Mouse (Mus musculus) midbrain, embryonic 13.5 days (tissue): ENCODE results near the gene Kif26a. TPM values are rescaled to one million over a fixed set of nuclear protein-coding genes. Genes with fewer than 3 reads are reported as not detected.

ENCODE experiments used
- ATAC-seq: fragments of 200-750 bp; cut with Nextera tagmentation; 2 replicates; pipeline ENCODE4 v1.8.0; 2017; ENCODE audit warnings: mild to moderate bottlenecking, moderate TSS enrichment, moderate library complexity
- H3K27ac ChIP-seq: fragments of 300-500 bp; sonication (generic); 2 replicates; pipeline ENCODE4 v1.5.1; 2015; ENCODE audit warnings: inconsistent platforms, mild to moderate bottlenecking, moderate library complexity
- H3K27me3 ChIP-seq: fragments of 300-500 bp; sonication (generic); 2 replicates; pipeline ENCODE4 v1.6.1; 2015; ENCODE audit warnings: mild to moderate bottlenecking, inconsistent platforms
- H3K36me3 ChIP-seq: fragments of 300-500 bp; sonication (generic); 2 replicates; pipeline ENCODE4 v1.6.1; 2015; ENCODE audit warnings: mild to moderate bottlenecking, inconsistent platforms
- H3K4me1 ChIP-seq: fragments of 300-500 bp; sonication (generic); replicated peaks from 2 replicates; pipeline ENCODE4 v1.6.1; 2015; ENCODE audit warnings: inconsistent platforms
- H3K4me2 ChIP-seq: fragments of 300-500 bp; sonication (generic); replicated peaks from 2 replicates; pipeline ENCODE4 v1.6.1; 2015; ENCODE audit warnings: moderate library complexity, mild to moderate bottlenecking, inconsistent platforms
- H3K4me3 ChIP-seq: fragments of 300-500 bp; sonication (generic); replicated peaks from 2 replicates; pipeline ENCODE4 v1.5.1; 2015; ENCODE audit warnings: mild to moderate bottlenecking, inconsistent platforms
- H3K9ac ChIP-seq: fragments of 300-500 bp; sonication (generic); replicated peaks from 2 replicates; pipeline ENCODE4 v1.6.1; 2015; ENCODE audit warnings: mild to moderate bottlenecking, inconsistent platforms
- H3K9me3 ChIP-seq: fragments of 300-500 bp; sonication (generic); 2 replicates; pipeline ENCODE4 v1.6.1; 2016; ENCODE audit warnings: mild to moderate bottlenecking, inconsistent platforms
- WGBS: fragments of 180-500 bp; shearing (Covaris S2); methylation state at CpG from one replicate; pipeline ENCODE4 v1.1.7; 2015; 5-methylcytosine and 5-hydroxymethylcytosine counted together
- polyA plus RNA-seq: library from polyadenylated mRNA; unstranded; fragments of >200 nt; fragmentation: Nextera tagmentation; extraction: Ambion mirVana; gene quantifications from 2 replicates; pipeline ENCODE4 v1.2.1, GENCODE M21; 2015

Kif26a gene
- polyA plus RNA-seq, 1 experiment from 2014 or later, result 11.4 TPM

DNA sequence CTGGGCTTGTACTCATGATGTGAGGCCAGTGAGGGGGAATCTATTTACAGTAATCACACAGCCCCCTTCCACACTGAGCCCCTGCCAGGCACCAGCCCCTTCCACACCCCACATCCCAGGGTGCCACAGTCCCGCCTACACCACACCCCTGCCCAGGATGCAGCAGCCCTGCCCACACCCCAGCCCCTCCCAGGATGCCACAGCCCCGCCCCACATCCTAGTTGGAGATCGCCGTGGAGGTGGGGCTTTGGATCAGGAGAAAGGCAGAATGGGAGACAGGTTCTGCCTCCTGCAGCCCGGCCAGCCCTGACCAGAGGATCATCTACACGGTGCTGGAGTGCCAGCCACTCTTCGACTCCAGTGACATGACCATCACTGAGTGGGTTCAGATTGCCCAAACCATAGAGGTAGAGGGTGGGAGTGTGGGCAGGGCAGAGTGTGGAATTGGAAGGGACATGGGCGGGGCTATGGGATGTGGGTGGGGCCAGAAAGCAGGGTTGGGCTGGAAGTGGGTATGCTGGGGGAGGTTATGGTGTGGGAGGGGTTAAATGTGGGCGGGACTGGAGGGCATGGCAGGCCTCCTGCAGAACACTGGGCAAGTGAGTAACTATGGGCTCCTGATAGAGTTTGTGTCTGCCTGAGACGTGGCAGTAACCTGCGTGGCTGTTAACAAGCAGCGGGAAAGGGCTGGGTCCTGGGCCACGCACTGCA is 33.2 kb upstream of the Kif26a start:
- Histone ChIP-seq H3K4me3 (no peak overlapping the region), H3K36me3 (no peaks in the 10 kb centered on the region), H3K27me3 (peaks cover 33% of the 10 kb centered on the region), H3K4me2 (no peak overlapping the region), H3K9ac (no peak overlapping the region), H3K9me3 (no peaks in the 10 kb centered on the region), H3K27ac (no peak overlapping the region), H3K4me1 (no peaks in the 10 kb centered on the region)
- ATAC-seq, result no peak
- 21% methylated on average over 13 of the region's 13 CpGs for WGBS

DNA sequence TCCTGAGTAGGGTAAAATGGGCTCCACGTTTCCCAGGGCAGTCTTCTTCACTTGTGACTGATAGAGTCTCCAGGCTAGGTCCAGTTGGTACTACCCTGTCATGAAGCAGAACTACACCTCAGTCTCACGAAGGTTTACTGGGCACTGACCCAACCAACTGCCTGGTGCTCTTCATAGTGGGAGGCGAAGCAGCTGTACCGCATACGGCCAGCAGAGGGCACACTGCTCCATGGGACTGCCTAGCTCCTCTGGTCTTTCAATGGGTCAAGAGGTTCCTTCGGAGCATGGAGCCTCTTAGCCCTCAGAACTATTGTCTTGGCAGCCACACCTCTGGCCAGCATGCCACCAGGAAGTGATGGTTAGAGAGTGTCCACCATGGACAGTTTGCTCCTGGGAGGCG is 32.3 kb upstream of the Kif26a start:
- Histone ChIP-seq H3K4me3 (no peak overlapping the region), H3K36me3 (no peaks in the 10 kb centered on the region), H3K4me1 (no peaks in the 10 kb centered on the region), H3K27me3 (peaks cover 30% of the 10 kb centered on the region), H3K9ac (no peak overlapping the region), H3K9me3 (no peaks in the 10 kb centered on the region), H3K27ac (no peak overlapping the region), H3K4me2 (no peak overlapping the region)
- ATAC-seq, result peak; percentile 51
- WGBS, result 9% methylated on average over 7 of the region's 7 CpGs

DNA sequence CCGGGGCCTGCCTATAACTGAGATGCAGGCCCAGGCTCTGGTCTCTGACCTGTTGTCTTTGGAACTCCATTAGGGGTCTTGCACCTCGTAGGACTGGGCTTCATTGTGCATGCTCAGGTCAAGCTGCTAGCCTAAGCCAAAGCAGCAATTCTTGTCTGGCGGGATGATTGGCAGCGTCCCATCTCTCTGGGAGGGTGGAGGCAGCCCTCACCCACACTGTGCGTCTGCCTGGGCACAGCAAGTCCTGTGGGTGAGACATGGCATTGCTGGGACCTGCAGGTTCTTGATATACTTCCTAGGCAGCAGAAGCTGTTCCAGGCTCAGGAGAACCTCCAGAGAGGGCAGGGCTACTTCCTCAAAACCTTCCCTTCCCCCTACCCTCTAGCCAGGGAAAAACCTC is 29.0 kb upstream of the Kif26a start:
- Histone ChIP-seq H3K4me3 (no peak overlapping the region), H3K27me3 (peaks cover 24% of the 10 kb centered on the region), H3K36me3 (no peaks in the 10 kb centered on the region), H3K4me1 (no peaks in the 10 kb centered on the region), H3K27ac (no peak overlapping the region), H3K9ac (no peak overlapping the region), H3K4me2 (no peak overlapping the region), H3K9me3 (no peaks in the 10 kb centered on the region)
- ATAC-seq, result no peak
- 79% methylated on average over 5 of the region's 5 CpGs for WGBS

DNA sequence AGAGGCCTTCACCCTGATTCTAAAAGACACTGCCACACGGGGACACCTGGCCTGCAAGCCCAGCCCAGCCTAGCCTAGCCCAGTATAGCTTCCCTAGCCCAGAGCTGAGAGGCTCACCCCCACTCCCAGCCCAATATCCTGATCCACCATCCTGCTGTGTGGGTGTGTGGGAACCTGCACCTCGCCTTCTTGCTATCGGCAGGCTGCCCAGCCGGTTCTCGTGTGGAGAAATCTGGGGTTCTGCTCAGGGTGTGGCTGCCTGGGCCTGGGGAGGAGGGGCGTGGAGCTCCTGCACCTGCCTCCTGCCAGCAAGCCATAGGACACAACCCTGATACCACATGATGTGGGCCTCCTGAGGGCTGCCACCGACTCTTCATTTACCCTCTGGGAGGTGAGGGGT is 28.4 kb upstream of the Kif26a start:
- no peak for ATAC-seq
- H3K4me2 ChIP-seq, result no peak overlapping the region
- no peaks in the 10 kb centered on the region for H3K4me1 ChIP-seq
- WGBS, result 79% methylated on average over 7 of the region's 7 CpGs
- peaks cover 19% of the 10 kb centered on the region; the same call in 1 of the 2 replicates for H3K27me3 ChIP-seq
- no peak overlapping the region for H3K27ac ChIP-seq
- H3K36me3 ChIP-seq, result no peaks in the 10 kb centered on the region
- no peak overlapping the region for H3K4me3 ChIP-seq
- H3K9ac ChIP-seq, result no peak overlapping the region
- H3K9me3 ChIP-seq, result no peaks in the 10 kb centered on the region

DNA sequence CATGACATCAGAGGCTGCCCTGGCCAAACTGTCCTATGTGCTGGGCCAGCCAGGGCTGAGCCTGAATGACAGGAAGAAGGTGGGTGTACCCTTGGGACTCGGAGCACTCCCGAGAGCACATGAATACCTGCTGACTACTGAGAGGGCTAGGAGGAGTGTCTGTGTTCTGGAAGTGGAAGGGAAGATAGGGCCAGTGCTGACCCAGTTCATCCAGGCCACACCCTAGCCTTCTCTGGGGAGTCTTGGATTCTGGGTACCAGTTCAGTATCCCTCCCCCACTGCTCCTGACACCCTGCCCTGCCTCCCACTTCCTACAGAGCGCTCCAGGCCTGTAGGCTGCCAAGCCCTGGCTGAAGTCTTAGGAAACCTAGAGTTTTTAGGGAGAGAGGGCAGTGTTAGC is 24.8 kb upstream of the Kif26a start:
- Histone ChIP-seq H3K36me3 (no peaks in the 10 kb centered on the region), H3K9me3 (no peaks in the 10 kb centered on the region), H3K4me3 (no peak overlapping the region), H3K4me1 (no peaks in the 10 kb centered on the region), H3K9ac (no peak overlapping the region), H3K4me2 (no peak overlapping the region), H3K27ac (no peak overlapping the region), H3K27me3 (peaks cover 4% of the 10 kb centered on the region; the same call in 1 of the 2 replicates)
- ATAC-seq, result no peak
- WGBS, result 94% methylated on average over 3 of the region's 3 CpGs

DNA sequence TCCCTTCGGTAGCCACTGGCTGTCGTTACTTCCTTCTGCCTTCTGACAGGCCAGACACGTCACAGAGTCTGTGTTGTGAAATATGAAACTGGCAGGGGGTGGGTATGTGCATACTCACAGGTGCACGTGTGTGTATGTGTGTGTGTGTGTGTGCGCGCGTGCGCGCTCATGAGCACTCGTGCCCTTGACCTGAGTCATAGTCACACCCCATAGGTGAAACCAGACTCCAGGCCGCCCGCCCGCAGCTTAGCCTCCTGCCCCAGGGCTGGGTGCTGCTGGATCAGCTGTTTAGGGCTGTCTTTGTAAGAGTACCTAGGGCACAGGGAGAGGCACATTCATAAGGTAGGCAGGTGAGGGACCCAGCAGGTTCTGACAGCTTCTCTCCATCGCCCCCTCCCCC is 20.1 kb upstream of the Kif26a start:
- Histone ChIP-seq H3K27me3 (peaks cover 43% of the 10 kb centered on the region), H3K9ac (no peak overlapping the region), H3K4me3 (no peak overlapping the region), H3K4me1 (peaks cover 22% of the 10 kb centered on the region), H3K27ac (no peak overlapping the region), H3K36me3 (no peaks in the 10 kb centered on the region), H3K9me3 (no peaks in the 10 kb centered on the region), H3K4me2 (no peak overlapping the region)
- no peak for ATAC-seq
- WGBS, result 89% methylated on average over 14 of the region's 14 CpGs

DNA sequence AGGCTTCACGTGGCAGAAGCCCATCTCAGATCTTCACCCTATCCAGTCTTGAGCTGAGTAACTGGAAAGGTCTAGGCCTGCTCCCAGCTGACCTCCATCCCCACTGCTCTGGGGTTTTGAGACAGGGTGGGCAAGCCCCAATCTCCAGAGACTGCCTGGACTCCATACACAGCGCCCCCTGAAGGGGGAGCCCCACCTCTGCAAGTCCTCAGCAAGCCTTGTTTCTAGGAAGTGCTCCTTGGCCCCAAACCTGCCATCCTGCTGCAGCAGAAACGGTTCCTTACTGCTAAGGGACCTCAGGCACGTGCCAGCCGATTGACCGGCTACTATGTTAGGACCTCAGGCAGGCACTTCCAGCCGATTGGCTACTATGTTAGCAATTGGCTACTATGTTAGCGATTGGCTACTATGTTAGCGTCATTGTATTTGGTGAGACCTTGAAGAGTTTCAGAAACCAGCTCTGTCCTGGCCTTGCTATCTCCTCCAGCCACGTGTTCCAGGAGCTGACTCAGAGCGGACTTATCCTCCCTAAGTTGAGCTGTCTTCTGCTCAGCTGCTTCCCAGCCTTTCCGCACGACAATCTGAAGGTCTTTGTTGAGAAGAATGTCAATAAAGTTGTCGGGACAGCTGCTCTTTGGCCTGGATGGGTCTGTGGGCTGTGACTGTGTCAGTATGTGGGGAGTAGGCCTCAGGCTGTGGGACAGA is 18.9 kb upstream of the Kif26a start:
- 62% methylated on average over 14 of the region's 14 CpGs for WGBS
- Histone ChIP-seq H3K27me3 (peaks cover 54% of the 10 kb centered on the region), H3K4me3 (no peak overlapping the region), H3K9ac (no peak overlapping the region), H3K36me3 (no peaks in the 10 kb centered on the region), H3K4me1 (peaks cover 24% of the 10 kb centered on the region), H3K9me3 (no peaks in the 10 kb centered on the region), H3K27ac (no peak overlapping the region), H3K4me2 (no peak overlapping the region)
- no peak for ATAC-seq

DNA sequence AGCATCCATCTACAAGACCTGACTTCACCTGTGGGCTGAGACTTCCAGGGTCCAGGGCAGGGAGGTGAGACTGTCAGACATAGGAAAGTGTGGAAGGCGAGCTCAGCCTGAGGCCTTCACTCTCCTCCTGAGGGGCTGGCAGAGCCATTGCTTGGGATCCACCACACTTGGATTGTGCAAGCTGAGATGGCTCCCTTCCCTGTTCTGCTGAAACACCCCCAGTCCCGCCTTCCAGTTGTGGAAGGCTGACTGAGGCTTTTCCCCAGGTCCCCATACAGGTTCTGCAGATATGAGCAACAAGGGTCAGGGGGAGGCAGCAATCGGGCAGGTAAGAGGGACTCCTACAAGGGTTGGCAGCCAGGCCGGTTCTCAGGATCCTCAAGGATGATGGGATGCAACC is 17.5 kb upstream of the Kif26a start:
- no peak for ATAC-seq
- no peak overlapping the region for H3K9ac ChIP-seq
- peaks cover 69% of the 10 kb centered on the region for H3K27me3 ChIP-seq
- no peaks in the 10 kb centered on the region for H3K36me3 ChIP-seq
- WGBS, result 85% methylated on average over 4 of the region's 4 CpGs
- H3K27ac ChIP-seq, result no peak overlapping the region
- peaks cover 24% of the 10 kb centered on the region for H3K4me1 ChIP-seq
- no peak overlapping the region for H3K4me3 ChIP-seq
- H3K4me2 ChIP-seq, result no peak overlapping the region
- H3K9me3 ChIP-seq, result no peaks in the 10 kb centered on the region

DNA sequence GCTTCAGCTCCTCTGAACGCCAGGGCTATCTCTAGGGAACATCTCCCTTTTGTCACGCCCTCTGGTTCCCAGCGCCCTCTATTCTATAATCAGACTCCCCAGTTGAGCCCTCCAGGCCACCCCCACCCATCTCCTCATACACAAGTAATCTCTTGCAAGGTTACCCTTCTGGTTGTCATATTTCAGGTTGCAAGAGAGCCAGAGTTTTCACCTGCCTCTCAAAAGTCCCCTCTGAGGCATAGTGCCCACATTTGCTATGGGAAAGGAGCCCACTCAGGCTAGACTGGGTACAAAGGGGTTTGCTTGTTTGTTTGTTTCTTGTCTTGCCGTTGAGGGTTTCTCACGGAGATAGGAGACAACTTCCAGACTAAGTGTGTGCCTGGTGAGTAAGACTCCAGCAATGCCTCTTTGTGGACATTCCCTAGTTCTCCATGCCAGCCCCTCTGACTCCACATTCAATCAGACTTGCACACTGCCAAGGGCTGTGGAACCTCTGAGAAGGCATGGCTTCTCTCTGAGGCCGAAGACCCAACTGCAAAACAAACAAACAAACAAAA is 16.6 kb upstream of the Kif26a start:
- no peak overlapping the region for H3K27ac ChIP-seq
- H3K36me3 ChIP-seq, result no peaks in the 10 kb centered on the region
- peaks cover 24% of the 10 kb centered on the region for H3K4me1 ChIP-seq
- H3K27me3 ChIP-seq, result peaks cover 73% of the 10 kb centered on the region
- H3K9ac ChIP-seq, result no peak overlapping the region
- no peak overlapping the region for H3K4me2 ChIP-seq
- ATAC-seq, result no peak
- H3K4me3 ChIP-seq, result no peak overlapping the region
- no peaks in the 10 kb centered on the region for H3K9me3 ChIP-seq
- whole genome bisulfite sequencing, result 61% methylated on average over 6 of the region's 6 CpGs

DNA sequence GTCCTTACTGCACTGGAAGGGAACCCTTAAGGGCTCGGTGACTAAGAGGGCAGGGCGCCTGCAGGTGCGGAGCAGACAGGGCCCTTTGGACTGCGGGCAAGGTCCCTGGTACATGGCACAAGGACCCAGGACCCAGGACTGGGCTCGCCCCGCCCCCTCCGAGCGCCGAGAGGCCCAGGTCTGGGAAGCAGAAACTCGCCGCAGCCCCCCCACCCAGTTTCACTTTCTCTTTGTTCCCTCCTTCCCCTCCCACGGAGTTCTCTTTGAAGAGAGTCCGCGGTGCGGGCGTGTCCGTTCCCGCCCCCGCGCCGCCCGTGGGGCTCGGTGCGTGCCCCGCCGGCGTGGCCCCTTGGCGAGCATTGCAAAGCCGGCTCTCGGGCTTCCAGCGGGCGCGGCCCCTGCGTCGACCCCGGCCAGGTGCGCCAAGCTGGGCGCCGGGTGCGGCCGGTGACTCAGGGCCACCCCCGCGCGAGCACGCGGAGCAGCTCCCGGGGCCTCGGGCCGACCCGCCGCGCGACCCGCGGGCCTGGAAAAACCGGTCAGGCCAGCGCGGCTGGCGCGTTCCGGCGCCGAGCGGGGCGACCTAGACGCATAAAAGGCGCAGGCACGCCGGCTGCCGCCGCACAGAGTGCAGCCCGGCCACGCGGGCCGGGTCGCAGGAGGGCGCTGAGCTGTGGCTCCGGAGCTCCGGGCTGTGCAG is 15.7 kb upstream of the Kif26a start:
- 1% methylated on average over 76 of the region's 79 CpGs for WGBS
- peaks cover 24% of the 10 kb centered on the region for H3K4me1 ChIP-seq
- no peaks in the 10 kb centered on the region for H3K36me3 ChIP-seq
- peak overlapping the region; percentile 89 for H3K4me2 ChIP-seq
- no peak overlapping the region for H3K27ac ChIP-seq
- peak; percentile 72 for ATAC-seq
- peak overlapping the region; percentile 55 for H3K4me3 ChIP-seq
- H3K9ac ChIP-seq, result peak overlapping the region; percentile 74
- H3K27me3 ChIP-seq, result peaks cover 79% of the 10 kb centered on the region
- no peaks in the 10 kb centered on the region for H3K9me3 ChIP-seq

DNA sequence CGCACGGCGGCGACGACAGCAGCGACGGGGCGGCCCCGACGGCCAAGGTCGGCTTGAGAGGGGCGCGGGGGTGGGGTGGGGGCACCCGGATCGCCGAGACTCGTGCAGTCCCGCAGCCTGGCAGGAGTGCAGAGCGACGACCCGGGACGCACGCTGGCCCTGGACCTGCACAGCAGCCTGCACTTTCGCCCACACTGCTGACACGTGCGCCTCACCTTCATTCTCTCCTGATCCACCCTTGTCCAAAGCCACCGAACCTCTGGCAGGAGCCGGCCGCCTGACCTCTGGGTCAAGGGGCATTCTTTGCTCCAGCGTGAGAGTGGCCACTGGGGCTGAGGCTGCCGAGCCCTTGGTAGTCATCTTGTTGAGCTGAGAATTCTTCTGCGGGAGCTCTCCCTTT is 15.1 kb upstream of the Kif26a start:
- Histone ChIP-seq H3K27me3 (peaks cover 80% of the 10 kb centered on the region), H3K4me1 (peaks cover 24% of the 10 kb centered on the region), H3K36me3 (no peaks in the 10 kb centered on the region), H3K9me3 (no peaks in the 10 kb centered on the region), H3K27ac (no peak overlapping the region), H3K4me2 (peak overlapping the region; percentile 89), H3K9ac (no peak overlapping the region), H3K4me3 (peak overlapping the region; percentile 55)
- 0 out of 2 replicates have a peak, but pooled peaks have one; percentile 21 for ATAC-seq
- WGBS, result 12% methylated on average over 32 of the region's 32 CpGs

DNA sequence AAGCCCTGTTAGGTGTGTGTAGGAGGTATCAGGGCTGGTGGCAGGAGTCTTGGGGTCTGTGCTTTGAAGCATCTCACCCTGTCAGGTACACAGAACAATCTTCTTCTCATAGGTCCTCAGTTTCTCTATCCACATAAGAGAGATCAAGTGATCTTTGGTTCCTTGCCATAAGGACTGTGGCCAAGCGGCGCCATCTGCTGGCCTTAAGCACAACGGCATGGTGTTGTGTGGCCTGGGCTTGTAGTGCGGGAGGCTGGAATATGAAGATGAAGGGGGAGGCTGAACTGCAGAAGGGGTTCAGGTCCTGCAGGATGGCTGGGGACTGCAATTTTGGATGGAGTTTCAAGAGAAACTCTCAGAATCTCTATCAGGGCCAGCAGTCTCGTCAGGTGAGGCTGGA is 5.8 kb upstream of the Kif26a start:
- WGBS, result 4% methylated on average over 5 of the region's 5 CpGs
- no peak for ATAC-seq
- Histone ChIP-seq H3K4me2 (no peak overlapping the region), H3K4me3 (no peak overlapping the region), H3K9ac (no peak overlapping the region), H3K9me3 (no peaks in the 10 kb centered on the region), H3K27me3 (peaks cover 60% of the 10 kb centered on the region), H3K4me1 (peaks cover 29% of the 10 kb centered on the region), H3K36me3 (no peaks in the 10 kb centered on the region), H3K27ac (no peak overlapping the region)
